Mouse (Mus musculus) brain, embryonic 14.5 days (tissue): ENCODE measurements around the gene Tekt4.

ENCODE experiments used
- CTCF ChIP-seq: fragments of 200-500 bp; IDR thresholded peaks from 2 replicates; pipeline ENCODE4 v1.5.1; 2012; ENCODE audit warnings: inconsistent platforms, mild to moderate bottlenecking, moderate library complexity, borderline replicate concordance; ENCODE audit not compliant: insufficient read depth, insufficient read length; ENCODE audit errors: extremely low read depth
- POLR2A ChIP-seq: fragments of 200-500 bp; IDR thresholded peaks from 2 replicates; pipeline ENCODE4 v1.6.1; 2012; ENCODE audit warnings: mild to moderate bottlenecking, inconsistent platforms, borderline replicate concordance; ENCODE audit not compliant: poor library complexity, insufficient read depth, insufficient read length, severe bottlenecking; ENCODE audit errors: extremely low read depth

GRCm38 (mm10) chr17:25514055-25514454 is 59.6 kb downstream of the Tekt4 start:
- TF ChIP-seq POLR2A (no peak), CTCF (no peak)
